Mouse (Mus musculus): ENCODE measurements around the gene Rilpl1.

- no peak for TF ChIP-seq CTCF (IDR thresholded peaks at IDR 0.05; ENCODE audit: borderline replicate concordance, insufficient read depth, low read depth, low read length)
- no peak for TF ChIP-seq POLR2A (IDR thresholded peaks at IDR 0.05; ENCODE audit: borderline replicate concordance, insufficient read depth, low read length)
Observed at GRCm38 (mm10) chr5:124506731-124507359, 24.3 kb downstream of the Rilpl1 start.
